Mouse (Mus musculus) limb, embryonic 12.5 days (tissue): Measurements from ENCODE around the gene Vhl. TPM values are rescaled to one million over a fixed set of nuclear protein-coding genes. Genes with fewer than 3 reads are reported as not detected.

Experiments
- ATAC-seq: fragments of 200-750 bp; cut with Nextera tagmentation; 2 replicates; pipeline ENCODE4 v1.8.0; 2017; ENCODE audit warnings: low read depth, moderate TSS enrichment; ENCODE audit not compliant: insufficient number of reproducible peaks, insufficient read depth, low FRiP score, low TSS enrichment
- H3K27ac ChIP-seq: fragments of 300-500 bp; sonication (generic); 2 replicates; pipeline ENCODE4 v1.5.1; 2016; ENCODE audit warnings: mild to moderate bottlenecking, moderate library complexity
- H3K27me3 ChIP-seq: fragments of 300-500 bp; sonication (generic); 2 replicates; pipeline ENCODE4 v1.6.1; 2016; ENCODE audit warnings: mild to moderate bottlenecking, moderate library complexity
- H3K36me3 ChIP-seq: fragments of 300-500 bp; sonication (generic); 2 replicates; pipeline ENCODE4 v1.6.1; 2016; ENCODE audit warnings: mild to moderate bottlenecking, moderate library complexity
- H3K4me1 ChIP-seq: fragments of 300-500 bp; sonication (generic); replicated peaks from 2 replicates; pipeline ENCODE4 v1.6.1; 2016
- H3K4me2 ChIP-seq: fragments of 300-500 bp; sonication (generic); 2 replicates; pipeline ENCODE4 v1.6.1; 2016; ENCODE audit warnings: mild to moderate bottlenecking, moderate library complexity
- H3K4me3 ChIP-seq: fragments of 300-500 bp; sonication (generic); replicated peaks from 2 replicates; pipeline ENCODE4 v1.5.1; 2016; ENCODE audit warnings: mild to moderate bottlenecking
- H3K9ac ChIP-seq: fragments of 300-500 bp; sonication (generic); replicated peaks from 2 replicates; pipeline ENCODE4 v1.6.1; 2016; ENCODE audit warnings: mild to moderate bottlenecking, moderate library complexity
- H3K9me3 ChIP-seq: fragments of 300-500 bp; sonication (generic); 2 replicates; pipeline ENCODE4 v1.6.1; 2016; ENCODE audit warnings: mild to moderate bottlenecking, moderate library complexity
- WGBS: fragments of 180-500 bp; shearing (Covaris S2); methylation state at CpG from one replicate; pipeline ENCODE4 v1.1.7; 2016; 5-methylcytosine and 5-hydroxymethylcytosine counted together
- polyA plus RNA-seq: library from polyadenylated mRNA; unstranded; fragments of >200 nt; fragmentation: Nextera tagmentation; extraction: Ambion mirVana; gene quantifications from 2 replicates; pipeline ENCODE4 v1.2.1, GENCODE M21; 2016

Gene Vhl
- polyA plus RNA-seq, 1 experiment from 2014 or later: 53.3 TPM

- Histone ChIP-seq H3K9me3 (no peaks in the 10 kb centered on the region), H3K27ac (no peak overlapping the region), H3K27me3 (no peaks in the 10 kb centered on the region), H3K4me2 (no peak overlapping the region), H3K36me3 (no peaks in the 10 kb centered on the region), H3K4me3 (no peak overlapping the region), H3K4me1 (no peaks in the 10 kb centered on the region), H3K9ac (no peak overlapping the region)
- no peak for ATAC-seq
- 88% methylated on average over 7 of the region's 7 CpGs for WGBS
Observed at GRCm38 (mm10) chr6:113653551-113653950, 29.8 kb downstream of the Vhl start.

DNA sequence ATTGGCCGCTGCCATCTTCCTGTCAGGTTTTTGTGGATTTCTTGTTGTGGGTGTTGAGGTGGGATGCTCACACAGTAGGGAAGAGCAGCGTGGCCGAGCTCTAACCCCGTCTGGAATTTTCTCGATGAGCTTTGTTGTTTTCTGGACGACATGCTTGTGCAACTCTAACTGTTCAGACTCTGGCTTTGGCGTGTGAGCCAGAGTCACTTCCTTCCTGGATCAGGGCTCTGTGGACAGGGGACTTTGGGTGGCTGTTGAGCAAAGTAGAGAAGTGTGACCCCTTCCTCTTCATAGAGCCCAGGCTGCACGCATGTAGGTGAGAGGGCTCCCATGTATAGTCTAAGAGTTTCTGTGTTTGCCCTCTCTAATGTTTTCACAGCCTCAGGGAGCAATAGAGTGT is 30.3 kb downstream of the Vhl start:
- H3K9ac ChIP-seq: no peak overlapping the region
- no peak for ATAC-seq
- no peak overlapping the region for H3K4me3 ChIP-seq
- H3K27ac ChIP-seq: no peak overlapping the region
- H3K4me2 ChIP-seq: no peak overlapping the region
- no peaks in the 10 kb centered on the region for H3K9me3 ChIP-seq
- H3K27me3 ChIP-seq: no peaks in the 10 kb centered on the region
- no peaks in the 10 kb centered on the region for H3K36me3 ChIP-seq
- WGBS: 90% methylated on average over 8 of the region's 8 CpGs
- H3K4me1 ChIP-seq: no peaks in the 10 kb centered on the region

- H3K27ac ChIP-seq: no peak overlapping the region
- ATAC-seq: no peak
- no peak overlapping the region for H3K4me3 ChIP-seq
- no peaks in the 10 kb centered on the region for H3K9me3 ChIP-seq
- no peaks in the 10 kb centered on the region for H3K4me1 ChIP-seq
- WGBS: 52% methylated on average over 16 of the region's 16 CpGs
- no peak overlapping the region for H3K9ac ChIP-seq
- no peaks in the 10 kb centered on the region for H3K36me3 ChIP-seq
- H3K4me2 ChIP-seq: no peak overlapping the region
- H3K27me3 ChIP-seq: no peaks in the 10 kb centered on the region
Observed at GRCm38 (mm10) chr6:113654753-113655397, 31.1 kb downstream of the Vhl start.

DNA sequence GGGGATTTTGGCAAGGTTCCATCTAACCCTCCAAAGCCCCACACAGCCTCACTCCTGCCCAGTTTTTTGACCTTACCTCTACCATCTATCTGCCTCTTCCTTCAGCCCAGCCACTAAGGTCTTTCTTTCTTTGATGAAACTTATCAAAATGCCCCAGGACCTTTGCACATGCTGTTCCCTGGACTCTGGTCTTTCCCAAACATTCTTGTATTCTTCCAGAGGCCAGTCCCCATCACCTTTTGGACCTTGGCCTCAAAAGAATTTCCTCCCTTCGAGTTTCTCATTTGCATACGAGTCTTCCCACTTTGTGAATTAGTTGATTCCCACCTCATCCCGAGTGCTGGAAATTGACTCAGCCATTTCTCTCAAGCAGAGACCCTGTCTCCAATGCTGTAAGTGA is 31.7 kb downstream of the Vhl start:
- H3K27me3 ChIP-seq: no peaks in the 10 kb centered on the region
- no peaks in the 10 kb centered on the region for H3K36me3 ChIP-seq
- no peak for ATAC-seq
- H3K9me3 ChIP-seq: no peaks in the 10 kb centered on the region
- H3K4me1 ChIP-seq: no peaks in the 10 kb centered on the region
- no peak overlapping the region for H3K9ac ChIP-seq
- no peak overlapping the region for H3K27ac ChIP-seq
- WGBS: 89% methylated on average over 3 of the region's 3 CpGs
- no peak overlapping the region for H3K4me3 ChIP-seq
- no peak overlapping the region for H3K4me2 ChIP-seq

- Histone ChIP-seq H3K4me3 (no peak overlapping the region), H3K9me3 (no peaks in the 10 kb centered on the region), H3K27me3 (no peaks in the 10 kb centered on the region), H3K9ac (no peak overlapping the region), H3K36me3 (no peaks in the 10 kb centered on the region), H3K27ac (no peak overlapping the region), H3K4me2 (no peak overlapping the region), H3K4me1 (peaks cover 11% of the 10 kb centered on the region)
- WGBS: 90% methylated on average over 6 of the region's 6 CpGs
- ATAC-seq: no peak
Observed at GRCm38 (mm10) chr6:113656847-113657246, 33.1 kb downstream of the Vhl start.

- 80% methylated on average over 3 of the region's 3 CpGs for WGBS
- Histone ChIP-seq H3K4me1 (peaks cover 11% of the 10 kb centered on the region), H3K27me3 (no peaks in the 10 kb centered on the region), H3K9me3 (no peaks in the 10 kb centered on the region), H3K27ac (no peak overlapping the region), H3K4me2 (no peak overlapping the region), H3K4me3 (no peak overlapping the region), H3K36me3 (no peaks in the 10 kb centered on the region), H3K9ac (no peak overlapping the region)
- ATAC-seq: no peak
Observed at GRCm38 (mm10) chr6:113658226-113658625, 34.5 kb downstream of the Vhl start.

GRCm38 (mm10) chr6:113659648-113660491 is 36.1 kb downstream of the Vhl start:
- ATAC-seq: no peak
- H3K9me3 ChIP-seq: no peaks in the 10 kb centered on the region
- 76% methylated on average over 8 of the region's 8 CpGs for WGBS
- peaks cover 11% of the 10 kb centered on the region for H3K4me1 ChIP-seq
- H3K36me3 ChIP-seq: no peaks in the 10 kb centered on the region
- no peak overlapping the region for H3K27ac ChIP-seq
- H3K4me2 ChIP-seq: no peak overlapping the region
- no peaks in the 10 kb centered on the region for H3K27me3 ChIP-seq
- no peak overlapping the region for H3K9ac ChIP-seq
- no peak overlapping the region for H3K4me3 ChIP-seq

- no peaks in the 10 kb centered on the region for H3K36me3 ChIP-seq
- no peak overlapping the region for H3K4me3 ChIP-seq
- no peaks in the 10 kb centered on the region for H3K9me3 ChIP-seq
- H3K9ac ChIP-seq: no peak overlapping the region
- H3K27me3 ChIP-seq: no peaks in the 10 kb centered on the region
- no peak overlapping the region for H3K4me2 ChIP-seq
- 71% methylated on average over 14 of the region's 14 CpGs for WGBS
- no peak overlapping the region for H3K27ac ChIP-seq
- no peak for ATAC-seq
- H3K4me1 ChIP-seq: peaks cover 11% of the 10 kb centered on the region
Observed at GRCm38 (mm10) chr6:113660492-113661352, 37.0 kb downstream of the Vhl start.

- H3K4me3 ChIP-seq: no peak overlapping the region
- H3K9ac ChIP-seq: no peak overlapping the region
- peaks cover 11% of the 10 kb centered on the region for H3K4me1 ChIP-seq
- no peak overlapping the region for H3K4me2 ChIP-seq
- 0 out of 2 replicates have a peak overlapping the region, but pooled peaks have one; percentile 35 for H3K27ac ChIP-seq
- 66% methylated on average over 12 of the region's 12 CpGs for WGBS
- ATAC-seq: no peak
- H3K27me3 ChIP-seq: no peaks in the 10 kb centered on the region
- H3K36me3 ChIP-seq: no peaks in the 10 kb centered on the region
- peaks cover 7% of the 10 kb centered on the region for H3K9me3 ChIP-seq
Observed at GRCm38 (mm10) chr6:113661353-113662241, 37.8 kb downstream of the Vhl start.

- no peaks in the 10 kb centered on the region for H3K36me3 ChIP-seq
- H3K27me3 ChIP-seq: no peaks in the 10 kb centered on the region
- no peak overlapping the region for H3K27ac ChIP-seq
- H3K9ac ChIP-seq: no peak overlapping the region
- no peak overlapping the region for H3K4me3 ChIP-seq
- peaks cover 20% of the 10 kb centered on the region for H3K4me1 ChIP-seq
- no peak overlapping the region for H3K4me2 ChIP-seq
- peaks cover 7% of the 10 kb centered on the region for H3K9me3 ChIP-seq
- WGBS: 91% methylated on average over 8 of the region's 8 CpGs
- no peak for ATAC-seq
Observed at GRCm38 (mm10) chr6:113662964-113663700, 39.4 kb downstream of the Vhl start.
